Comparison of ENCODE assay signal across 8 mouse cellular contexts in the genomic region with DNA sequence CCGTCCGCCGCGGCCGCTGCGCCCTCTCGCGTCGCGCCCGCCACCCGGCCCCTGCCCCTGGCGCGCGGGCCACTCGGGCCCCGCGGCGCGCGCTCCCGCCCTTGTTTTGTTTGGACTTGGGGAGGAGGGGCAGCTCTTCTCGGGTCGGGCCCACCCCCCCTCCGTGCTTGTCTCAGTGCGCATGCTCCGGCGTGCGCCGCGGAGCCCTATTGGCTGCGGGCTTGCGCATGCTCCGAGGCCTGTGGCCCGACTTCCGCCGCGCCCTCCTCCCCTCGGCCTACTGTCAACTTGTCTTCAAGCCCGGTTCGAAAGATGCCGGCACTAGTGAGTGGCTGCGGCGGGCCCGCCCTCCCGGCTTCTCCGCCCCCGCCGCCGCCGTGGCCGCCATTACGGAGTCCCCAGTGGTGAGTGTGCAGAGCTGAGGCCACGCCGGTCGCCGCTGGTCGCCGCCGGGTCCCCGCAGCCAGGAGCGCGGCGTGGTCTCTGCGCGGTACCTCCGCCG. TPM values are rescaled to one million over a fixed set of nuclear protein-coding genes. Genes with fewer than 3 reads are reported as not detected.
DNase-seq lines count a peak whose midpoint lies in the region; ATAC-seq and TF ChIP-seq lines count a peak whose summit lies in the region.

No protein-coding gene starts in this region.

- H3K9ac ChIP-seq in ES-E14 (ENCODE audit: insufficient read depth, low read depth, low read length, poor library complexity, severe bottlenecking), result peak overlapping the region; percentile 100
- peak overlapping the region; percentile 87 for H3K9ac ChIP-seq in forebrain, embryonic 15.5 days (replicated peaks)

- H3K9me3 ChIP-seq in ES-E14 (ENCODE audit: control insufficient read depth, insufficient read depth, low read depth, low read length), result no peaks in the 10 kb centered on the region
- no peaks in the 10 kb centered on the region for H3K9me3 ChIP-seq in forebrain, embryonic 15.5 days

- peak overlapping the region; percentile 70 for H3K4me2 ChIP-seq in forebrain, embryonic 15.5 days (replicated peaks)

- ATAC-seq in forebrain, embryonic 15.5 days (replicated peaks), result peak; percentile 97
- ATAC-seq in neutrophil, adult 5-6 weeks (ENCODE audit: extremely low read depth, insufficient number of reproducible peaks, low FRiP score, poor library complexity, severe bottlenecking), result peak; percentile 91

- no peak for TF ChIP-seq POLR2A in lung, adult 2 months (IDR thresholded peaks at IDR 0.05; ENCODE audit: borderline replicate concordance, extremely low read depth, low read depth, low read length)

- H3K4me1 ChIP-seq in ES-E14 (ENCODE audit: control insufficient read depth in 2 of 2, insufficient read depth in 2 of 2, low read length in 2 of 2, poor library complexity in 1 of 2), result peaks cover 4 to 20% of the 10 kb centered on the region in 2 experiments
- H3K4me1 ChIP-seq in forebrain, embryonic 15.5 days, result peaks cover 35% of the 10 kb centered on the region
- H3K4me1 ChIP-seq in lung, adult 2 months (ENCODE audit: control insufficient read depth, insufficient read depth, low read length), result peaks cover 26% of the 10 kb centered on the region

- under 1% methylated on average over 68 of the region's 68 CpGs for WGBS in forebrain, embryonic 15.5 days
- 1% methylated on average over 67 of the region's 68 CpGs for WGBS in lung, adult 2 months

- in situ Hi-C loops in ES-E14 (cut with MboI; ENCODE audit: low sequenced_read_pairs in 2 of 2, unreplicated experiment in 2 of 2), result no loop called here

- H3K27me3 ChIP-seq in forebrain, embryonic 15.5 days, result no peaks in the 10 kb centered on the region

- peak; percentile 92 for DNase-seq in ES-E14 (ENCODE audit: low read depth, low spot score)
- peak; percentile 98 for DNase-seq in cerebellum, adult 11-12 months
- peak; percentile 97 for DNase-seq in heart, postnatal 25 days (ENCODE audit: low spot score)
- DNase-seq in layer of hippocampus, adult 18-20 months (ENCODE audit: low spot score in 2 of 2), result peak; percentile 98 to 99
- peak; percentile 96 for DNase-seq in lung, adult 2 months
- DNase-seq in thymus, adult 18-20 months, result peak; percentile 96

- H3K36me3 ChIP-seq in ES-E14 (ENCODE audit: control insufficient read depth, insufficient read depth, low read length, poor library complexity, severe bottlenecking), result no peaks in the 10 kb centered on the region
- peaks cover under 1% of the 10 kb centered on the region for H3K36me3 ChIP-seq in forebrain, embryonic 15.5 days

- H3K4me3 ChIP-seq in ES-E14 (ENCODE audit: insufficient read depth in 1 of 2, low read depth in 1 of 2, low read length in 2 of 2, poor library complexity in 1 of 2, severe bottlenecking in 1 of 2), result peak overlapping the region; percentile 78 to 100
- peak overlapping the region; percentile 73 for H3K4me3 ChIP-seq in forebrain, embryonic 15.5 days
- H3K4me3 ChIP-seq in lung, adult 2 months (replicated peaks; ENCODE audit: extremely low read depth, low read depth, low read length), result peak overlapping the region; percentile 88

- TF ChIP-seq CTCF in lung, adult 2 months (IDR thresholded peaks at IDR 0.05; ENCODE audit: insufficient read depth, low read length), result no peak

- H3K27ac ChIP-seq in ES-E14 (ENCODE audit: insufficient read depth, low read depth, low read length, poor library complexity, severe bottlenecking), result peak overlapping the region; percentile 96
- peak overlapping the region; percentile 98 for H3K27ac ChIP-seq in forebrain, embryonic 15.5 days (replicated peaks)

- intact Hi-C loops in heart, postnatal 25 days (cut with DNase I), result no loop called here

TF ChIP-seq in ES-E14, 5 proteins besides CTCF, POLR2A, EP300 and RAD21:
- peak; percentile 55; the same call in 1 of the 2 replicates for TF ChIP-seq HCFC1 (IDR thresholded peaks at IDR 0.05; ENCODE audit: borderline replicate concordance, insufficient read depth, low read length)
- TF ChIP-seq ZNF384 (IDR thresholded peaks at IDR 0.05; ENCODE audit: low read depth, low read length), result no peak
- no peak for TF ChIP-seq MAFK (IDR thresholded peaks at IDR 0.05; ENCODE audit: insufficient read depth, low read depth, low read length)

RNA-seq across cellular contexts. Expression of a gene that starts 0.8 kb away (rescaled TPM):
- 27.2 and 31.1 TPM in 2 replicates for total RNA-seq in ES-E14 (2012; rRNA removed)
- polyA plus RNA-seq in forebrain, embryonic 15.5 days (2015; fragmentation: Nextera tagmentation; extraction: Ambion mirVana), result 261 and 262 TPM in 2 replicates
- 10 to 100 TPM; 80.9 to 81.8 TPM for total RNA-seq in heart, postnatal 25 days (2021)
- total RNA-seq in layer of hippocampus, adult 18-20 months (2021), result 100 to 1,000 TPM; 188 to 202 TPM
- polyA plus RNA-seq in lung, adult 2 months (2012; rRNA removed), result 53.4 and 78.4 TPM in 2 replicates
- 170 and 181 TPM in 2 replicates for total RNA-seq in neutrophil, adult 5-6 weeks (2017)

RNA-seq across cellular contexts. Expression of a gene that starts 33.3 kb away (rescaled TPM):
- total RNA-seq in ES-E14 (2012; rRNA removed), result 2.9 and 4.6 TPM in 2 replicates
- 5.9 and 6.8 TPM in 2 replicates for polyA plus RNA-seq in forebrain, embryonic 15.5 days (2015; fragmentation: Nextera tagmentation; extraction: Ambion mirVana)
- total RNA-seq in heart, postnatal 25 days (2021), result under 1 TPM in 1 of 2 experiments, not detected in 1; 0.25 TPM
- 10 to 100 TPM; 50.7 to 57.3 TPM for total RNA-seq in layer of hippocampus, adult 18-20 months (2021)
- polyA plus RNA-seq in lung, adult 2 months (2012; rRNA removed), result 0.22 and 0.28 TPM in 2 replicates
- total RNA-seq in neutrophil, adult 5-6 weeks (2017), result 0.12 and 0.47 TPM in 2 replicates

RNA-seq across cellular contexts. Expression of a gene that starts 33.3 kb away (rescaled TPM):
- 0.40 and 0.63 TPM in 2 replicates for total RNA-seq in ES-E14 (2012; rRNA removed)
- 1.4 and 1.6 TPM in 2 replicates for polyA plus RNA-seq in forebrain, embryonic 15.5 days (2015; fragmentation: Nextera tagmentation; extraction: Ambion mirVana)
- under 1 TPM; 0.13 to 0.22 TPM for total RNA-seq in heart, postnatal 25 days (2021)
- total RNA-seq in layer of hippocampus, adult 18-20 months (2021), result 10 to 100 TPM; 21.9 to 22.4 TPM
- 0.70 and 0.91 TPM in 2 replicates for polyA plus RNA-seq in lung, adult 2 months (2012; rRNA removed)
- not detected in 2 replicates for total RNA-seq in neutrophil, adult 5-6 weeks (2017)

Comparison
In these comparisons a context has a peak if more than half of its experiments do, and no peak if none do; other contexts are left out.
1. Peak in every context shown above with its lines: DNase-seq, ATAC-seq, H3K4me3 ChIP-seq and H3K27ac ChIP-seq.
2. RNA of a gene that starts 33.3 kb away (total RNA-seq): 21.9 to 22.4 TPM in layer of hippocampus, adult 18-20 months; 0.40 to 0.63 TPM in ES-E14, 0.13 to 0.22 TPM in heart, postnatal 25 days and not detected in neutrophil, adult 5-6 weeks; every median in the first group is over 10 times any median in the second.